Mouse (Mus musculus) liver, embryonic 15.5 days (tissue): ENCODE results near the gene Cyp2c29. TPM values are rescaled to one million over a fixed set of nuclear protein-coding genes. Genes with fewer than 3 reads are reported as not detected.
"Not testable (repeated sequence)": the region's sequence is repeated elsewhere in the genome, so short reads cannot be mapped to it uniquely, and the experiment has no call there.

Experiments used
- ATAC-seq: fragments of 200-750 bp; cut with Nextera tagmentation; 2 replicates; pipeline ENCODE4 v1.8.0; 2017; ENCODE audit warnings: moderate number of reproducible peaks, mild to moderate bottlenecking, moderate library complexity; ENCODE audit not compliant: insufficient read depth
- H3K27ac ChIP-seq: fragments of 300-500 bp; sonication (generic); replicated peaks from 2 replicates; pipeline ENCODE4 v1.5.1; 2015; ENCODE audit warnings: mild to moderate bottlenecking, inconsistent platforms
- H3K27me3 ChIP-seq: fragments of 300-500 bp; sonication (generic); 2 replicates; pipeline ENCODE4 v1.6.1; 2015; ENCODE audit warnings: mild to moderate bottlenecking, inconsistent platforms
- H3K36me3 ChIP-seq: fragments of 300-500 bp; sonication (generic); replicated peaks from 2 replicates; pipeline ENCODE4 v1.6.1; 2015; ENCODE audit warnings: moderate library complexity, mild to moderate bottlenecking, inconsistent platforms
- H3K4me1 ChIP-seq: fragments of 300-500 bp; sonication (generic); replicated peaks from 2 replicates; pipeline ENCODE4 v1.6.1; 2015; ENCODE audit warnings: inconsistent platforms
- H3K4me2 ChIP-seq: fragments of 300-500 bp; sonication (generic); 2 replicates; pipeline ENCODE4 v1.6.1; 2015; ENCODE audit warnings: moderate library complexity, mild to moderate bottlenecking, inconsistent platforms
- H3K4me3 ChIP-seq: fragments of 300-500 bp; sonication (generic); replicated peaks from 2 replicates; pipeline ENCODE4 v1.5.1; 2015; ENCODE audit warnings: mild to moderate bottlenecking, inconsistent platforms
- H3K9ac ChIP-seq: fragments of 300-500 bp; sonication (generic); 2 replicates; pipeline ENCODE4 v1.6.1; 2015; ENCODE audit warnings: moderate library complexity, mild to moderate bottlenecking, inconsistent platforms
- H3K9me3 ChIP-seq: fragments of 300-500 bp; sonication (generic); replicated peaks from 2 replicates; pipeline ENCODE4 v1.6.1; 2016; ENCODE audit warnings: inconsistent platforms
- WGBS: fragments of 180-500 bp; shearing (Covaris S2); methylation state at CpG from one replicate; pipeline ENCODE4 v1.1.7; 2015; ENCODE audit warnings: mixed read lengths; ENCODE audit not compliant: insufficient replicate concordance; 5-methylcytosine and 5-hydroxymethylcytosine counted together
- polyA plus RNA-seq: library from polyadenylated mRNA; unstranded; fragments of >200 nt; fragmentation: Nextera tagmentation; extraction: Ambion mirVana; gene quantifications from 2 replicates; pipeline ENCODE4 v1.2.1, GENCODE M21; 2015

Gene Cyp2c29
- not detected in 2 replicates for polyA plus RNA-seq

- H3K36me3 ChIP-seq, H3K4me2 ChIP-seq, H3K9me3 ChIP-seq, H3K27me3 ChIP-seq, H3K4me1 ChIP-seq, H3K9ac ChIP-seq, ATAC-seq, H3K4me3 ChIP-seq, H3K27ac ChIP-seq: not testable (repeated sequence)
- no CpG with 5 or more reads among the region's 1 CpGs for WGBS
Observed at GRCm38 (mm10) chr19:39269105-39269504, at the start of gene Cyp2c29. Cyp2c29 (plus strand) TSS chr19:39269405.

GRCm38 (mm10) chr19:39267036-39267435 is 2.2 kb upstream of the Cyp2c29 start:
- not testable (repeated sequence) for H3K36me3 ChIP-seq, H3K4me1 ChIP-seq, H3K4me2 ChIP-seq, ATAC-seq, H3K4me3 ChIP-seq, H3K27ac ChIP-seq, H3K9ac ChIP-seq, H3K27me3 ChIP-seq, H3K9me3 ChIP-seq
- WGBS = 47% methylated on average over 2 of the region's 2 CpGs

GRCm38 (mm10) chr19:39282801-39283200 is 13.6 kb downstream of the Cyp2c29 start:
- H3K9ac ChIP-seq = no peak overlapping the region
- H3K9me3 ChIP-seq = no peaks in the 10 kb centered on the region
- no peaks in the 10 kb centered on the region for H3K36me3 ChIP-seq
- no peak for ATAC-seq
- no peak overlapping the region for H3K4me3 ChIP-seq
- H3K27ac ChIP-seq = no peak overlapping the region
- H3K4me2 ChIP-seq = no peak overlapping the region
- H3K27me3 ChIP-seq = no peaks in the 10 kb centered on the region
- no peaks in the 10 kb centered on the region for H3K4me1 ChIP-seq

- no peak for ATAC-seq
- Histone ChIP-seq H3K27ac (no peak overlapping the region), H3K4me1 (no peaks in the 10 kb centered on the region), H3K9ac (no peak overlapping the region), H3K27me3 (no peaks in the 10 kb centered on the region), H3K4me2 (no peak overlapping the region), H3K36me3 (no peaks in the 10 kb centered on the region), H3K9me3 (no peaks in the 10 kb centered on the region), H3K4me3 (no peak overlapping the region)
Observed at GRCm38 (mm10) chr19:39285637-39286036, 16.4 kb downstream of the Cyp2c29 start.

DNA sequence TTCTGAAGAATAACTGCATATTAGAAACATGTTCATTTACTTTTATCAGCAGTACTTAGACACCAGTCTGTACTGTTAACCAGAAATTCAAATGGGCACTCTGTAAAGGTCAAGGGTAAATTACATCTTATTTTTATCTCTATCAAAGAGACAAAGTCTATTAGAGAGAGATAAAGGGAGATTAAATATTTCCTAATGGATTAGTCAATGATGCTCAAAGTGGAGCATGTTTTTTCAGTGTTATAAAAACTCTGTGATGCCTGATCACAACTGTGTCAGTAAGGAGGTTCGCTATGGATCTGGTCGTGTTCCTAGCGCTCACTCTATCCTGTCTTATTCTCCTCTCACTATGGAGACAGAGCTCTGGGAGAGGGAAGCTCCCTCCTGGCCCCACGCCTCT is 17.6 kb downstream of the Cyp2c29 start:
- Histone ChIP-seq H3K9me3 (no peaks in the 10 kb centered on the region), H3K9ac (no peak overlapping the region), H3K27me3 (no peaks in the 10 kb centered on the region), H3K27ac (no peak overlapping the region), H3K4me3 (no peak overlapping the region), H3K4me1 (no peaks in the 10 kb centered on the region), H3K4me2 (no peak overlapping the region), H3K36me3 (no peaks in the 10 kb centered on the region)
- no peak for ATAC-seq
- WGBS = 46% methylated on average over 4 of the region's 4 CpGs

GRCm38 (mm10) chr19:39288978-39289377 is 19.8 kb downstream of the Cyp2c29 start:
- WGBS = 39% methylated on average over 3 of the region's 3 CpGs
- no peaks in the 10 kb centered on the region for H3K4me1 ChIP-seq
- no peak overlapping the region for H3K9ac ChIP-seq
- H3K27ac ChIP-seq = no peak overlapping the region
- H3K27me3 ChIP-seq = no peaks in the 10 kb centered on the region
- no peaks in the 10 kb centered on the region for H3K9me3 ChIP-seq
- H3K4me2 ChIP-seq = no peak overlapping the region
- H3K4me3 ChIP-seq = no peak overlapping the region
- no peaks in the 10 kb centered on the region for H3K36me3 ChIP-seq
- no peak for ATAC-seq

Other genes with a start within 250 kb of the Cyp2c29 start
- gene Cyp2c65, start 208.4 kb upstream of the Cyp2c29 start, polyA plus RNA-seq = not detected in 2 replicates
- gene Cyp2c66, start 155.5 kb upstream of the Cyp2c29 start, polyA plus RNA-seq = not detected in 2 replicates
- not detected in 2 replicates for gene Cyp2c38, start 193.7 kb downstream of the Cyp2c29 start, polyA plus RNA-seq
- not detected in 2 replicates for gene Cyp2c39, start 241.5 kb downstream of the Cyp2c29 start, polyA plus RNA-seq